ENCODE assay signal across 8 mouse cellular contexts in the genomic region with DNA sequence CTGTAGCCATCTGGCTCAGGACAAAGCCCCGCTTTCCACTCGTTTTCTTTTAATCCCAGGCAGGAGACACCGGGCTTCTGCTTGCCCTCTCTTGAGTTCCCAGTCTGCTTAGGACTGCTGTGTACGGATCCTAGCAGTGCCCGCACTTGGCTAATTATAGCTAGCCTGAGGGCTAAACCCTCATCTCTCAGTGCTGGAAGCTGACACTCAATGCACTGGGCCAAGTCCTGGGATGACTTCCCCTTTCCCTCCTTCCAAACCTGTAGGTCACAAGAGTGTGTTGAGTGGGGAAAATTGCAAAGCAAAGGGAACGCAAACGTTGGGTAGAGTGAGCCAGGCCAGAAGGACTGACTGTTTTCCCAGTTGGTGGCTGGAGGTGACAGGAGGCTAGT. TPM values are rescaled to one million over a fixed set of nuclear protein-coding genes. Genes with fewer than 3 reads are reported as not detected.
DNase-seq lines count a peak whose midpoint lies in the region; ATAC-seq and TF ChIP-seq lines count a peak whose summit lies in the region.

A gene (minus strand): TSS at position 134 of the 392 bp plus-strand sequence.

- no peaks in the 10 kb centered on the region for H3K36me3 ChIP-seq in heart, adult 2 months (ENCODE audit: control insufficient read depth, insufficient read depth, low read length)
- H3K36me3 ChIP-seq in limb, embryonic 12.5 days: no peaks in the 10 kb centered on the region
- no peaks in the 10 kb centered on the region for H3K36me3 ChIP-seq in neural tube, embryonic 13.5 days

- intact Hi-C loops in heart, adult 2 months (cut with DNase I): no loop called here

- peak within 1 kb of the TSS; percentile 41 for H3K9ac ChIP-seq in heart, adult 2 months (ENCODE audit: low read depth, low read length)
- H3K9ac ChIP-seq in limb, embryonic 12.5 days (replicated peaks): peak within 1 kb of the TSS; percentile 48; the same call in 1 of the 2 replicates
- peak within 1 kb of the TSS; percentile 76 for H3K9ac ChIP-seq in neural tube, embryonic 13.5 days

- no peak for TF ChIP-seq CTCF in cortical plate, adult 2 months (IDR thresholded peaks at IDR 0.05; ENCODE audit: extremely low read depth, insufficient read depth, low read length)
- no peak for TF ChIP-seq CTCF in heart, adult 2 months (IDR thresholded peaks at IDR 0.05)

- no peaks in the 10 kb centered on the region for H3K4me1 ChIP-seq in cortical plate, adult 2 months (ENCODE audit: control insufficient read depth, insufficient read depth, low read length)
- H3K4me1 ChIP-seq in heart, adult 2 months (ENCODE audit: control insufficient read depth, insufficient read depth, low read length): peaks cover 4% of the 10 kb centered on the region
- H3K4me1 ChIP-seq in limb, embryonic 12.5 days (replicated peaks): peaks cover 8% of the 10 kb centered on the region; the same call in 1 of the 2 replicates
- H3K4me1 ChIP-seq in neural tube, embryonic 13.5 days (replicated peaks): peaks cover 16% of the 10 kb centered on the region

- H3K4me2 ChIP-seq in limb, embryonic 12.5 days: peak within 1 kb of the TSS; percentile 67
- H3K4me2 ChIP-seq in neural tube, embryonic 13.5 days: peak within 1 kb of the TSS; percentile 91

- ATAC-seq in limb, embryonic 12.5 days (ENCODE audit: insufficient number of reproducible peaks, insufficient read depth, low FRiP score, low TSS enrichment, low read depth): no peak
- 0 out of 2 replicates have a peak, but pooled peaks have one; percentile 15 for ATAC-seq in neural tube, embryonic 13.5 days (ENCODE audit: low read depth)

- H3K9me3 ChIP-seq in limb, embryonic 12.5 days: no peaks in the 10 kb centered on the region
- H3K9me3 ChIP-seq in neural tube, embryonic 13.5 days: no peaks in the 10 kb centered on the region

- H3K4me3 ChIP-seq in cortical plate, adult 2 months (ENCODE audit: insufficient read depth, low read length): peak within 1 kb of the TSS; percentile 42
- peak within 1 kb of the TSS; percentile 32 for H3K4me3 ChIP-seq in heart, adult 2 months
- peak within 1 kb of the TSS; percentile 41 for H3K4me3 ChIP-seq in limb, embryonic 12.5 days (replicated peaks)
- peak within 1 kb of the TSS; percentile 52 for H3K4me3 ChIP-seq in neural tube, embryonic 13.5 days

- TF ChIP-seq EP300 in heart, adult 2 months (IDR thresholded peaks at IDR 0.05; ENCODE audit: insufficient read depth, low read depth, low read length): peak; percentile 54; the same call in 1 of the 2 replicates

- H3K27me3 ChIP-seq in heart, adult 2 months (ENCODE audit: control insufficient read depth, insufficient read depth, low read length): no peaks in the 10 kb centered on the region
- peaks cover 39% of the 10 kb centered on the region for H3K27me3 ChIP-seq in limb, embryonic 12.5 days
- peaks cover 10% of the 10 kb centered on the region; the same call in 1 of the 2 replicates for H3K27me3 ChIP-seq in neural tube, embryonic 13.5 days

- no peak for TF ChIP-seq POLR2A in cortical plate, adult 2 months (IDR thresholded peaks at IDR 0.05; ENCODE audit: extremely low read depth, insufficient read depth, low read length)
- peak; percentile 62; the same call in 1 of the 2 replicates for TF ChIP-seq POLR2A in heart, adult 2 months (IDR thresholded peaks at IDR 0.05; ENCODE audit: insufficient read depth, low read depth, low read length)

- H3K27ac ChIP-seq in cortical plate, adult 2 months (ENCODE audit: insufficient read depth, low read length): 0 out of 2 replicates have a peak within 1 kb of the TSS, but pooled peaks have one; percentile 21
- peak within 1 kb of the TSS; percentile 91 for H3K27ac ChIP-seq in heart, adult 2 months
- no peak within 1 kb of the TSS for H3K27ac ChIP-seq in limb, embryonic 12.5 days
- H3K27ac ChIP-seq in neural tube, embryonic 13.5 days (replicated peaks): 0 out of 2 replicates have a peak within 1 kb of the TSS, but pooled peaks have one; percentile 23

- peak; percentile 71 for DNase-seq in gastrocnemius, adult 18-20 months (ENCODE audit: low spot score)
- no peak for DNase-seq in gastrocnemius, postnatal 4 days (ENCODE audit: low spot score in 2 of 2)
- peak; percentile 52 to 57 for DNase-seq in heart, adult 2 months
- no peak for DNase-seq in right cerebral cortex, adult 18-20 months
- DNase-seq in kidney, postnatal 4 days: no peak

- no peaks in the 10 kb centered on the region for H3K79me2 ChIP-seq in heart, adult 2 months (replicated peaks; ENCODE audit: control insufficient read depth, insufficient read depth, low read length)

- 33% methylated on average over 7 of the region's 7 CpGs for WGBS in heart, adult 2 months
- WGBS in limb, embryonic 12.5 days: 43% methylated on average over 7 of the region's 7 CpGs
- WGBS in neural tube, embryonic 13.5 days: 49% methylated on average over 7 of the region's 7 CpGs

RNA-seq across cellular contexts. Expression of the gene that starts here (rescaled TPM):
- total RNA-seq in gastrocnemius, adult 18-20 months (2021): 100 to 1,000 TPM in 1 of 2 experiments, 10 to 100 TPM in 1; 56.5 to 114 TPM
- 10 to 100 TPM in 1 of 2 experiments, 1 to 10 TPM in 1; 5.8 to 10.1 TPM for total RNA-seq in gastrocnemius, postnatal 4 days (2021)
- polyA plus RNA-seq in cortical plate, adult 2 months (2012; rRNA removed): 4.1 and 5.1 TPM in 2 replicates
- total RNA-seq in heart, adult 2 months (2021): 10 to 100 TPM; 22.3 to 25.8 TPM
- 14.4 and 26.7 TPM in 2 replicates for polyA plus RNA-seq in heart, adult 2 months (2012; rRNA removed)
- polyA plus RNA-seq in limb, embryonic 12.5 days (2016; fragmentation: Nextera tagmentation; extraction: Ambion mirVana): 0.11 TPM in 1 of 2 replicates, not detected in the other
- 0.88 and 1.2 TPM in 2 replicates for polyA plus RNA-seq in neural tube, embryonic 13.5 days (2015; fragmentation: Nextera tagmentation; extraction: Ambion mirVana)

Comparison
In these comparisons a context has a peak if more than half of its experiments do, and no peak if none do; other contexts are left out.
1. DNase-seq: peak in gastrocnemius, adult 18-20 months (single experiment) and heart, adult 2 months (2 of 2); none in gastrocnemius, postnatal 4 days (0 of 2), right cerebral cortex, adult 18-20 months (single experiment) and kidney, postnatal 4 days (0 of 2).
2. Peak in every context shown above with its lines, with median percentiles within 50 percentile points of each other: H3K4me3 ChIP-seq and H3K9ac ChIP-seq.